Mouse (Mus musculus): ENCODE measurements around the gene Rhob. TPM values are rescaled to one million over a fixed set of nuclear protein-coding genes. Genes with fewer than 3 reads are reported as not detected.

The Rhob gene
- total and polyA plus RNA-seq, 2 experiments from 2014 or later = 74.1 to 329 TPM

- no peak overlapping the region for H3K4me3 ChIP-seq (ENCODE audit: low read depth, low read length)
- H3K27ac ChIP-seq (ENCODE audit: low read depth, low read length) = no peak overlapping the region
- DNase-seq (ENCODE audit: low spot score) (peak; percentile 89), ATAC-seq (ENCODE audit: low FRiP score) (no peak)
- no peak overlapping the region for H3K4me2 ChIP-seq (ENCODE audit: low read depth, low read length, poor library complexity, severe bottlenecking)
- H3K27me3 ChIP-seq (ENCODE audit: insufficient read depth, low read length) = no peaks in the 10 kb centered on the region
- H3K36me3 ChIP-seq (ENCODE audit: insufficient read depth, low read length) = no peaks in the 10 kb centered on the region
- H3K9me3 ChIP-seq (ENCODE audit: low read length) = no peaks in the 10 kb centered on the region
- TF ChIP-seq CTCF (IDR thresholded peaks at IDR 0.05) = no peak
- no peak overlapping the region for H3K9ac ChIP-seq (replicated peaks; ENCODE audit: low read length, poor library complexity, severe bottlenecking)
- no peaks in the 10 kb centered on the region for H3K4me1 ChIP-seq (ENCODE audit: insufficient read depth, low read length)
- 74% methylated on average over 7 of the region's 7 CpGs for WGBS
These were observed 27.0 kb downstream of the Rhob start for GRCm38 (mm10) chr12:8472591-8473358.

- no peaks in the 10 kb centered on the region for H3K36me3 ChIP-seq (ENCODE audit: insufficient read depth, low read length)
- H3K9ac ChIP-seq (replicated peaks; ENCODE audit: low read length, poor library complexity, severe bottlenecking) = no peak overlapping the region
- H3K4me3 ChIP-seq (ENCODE audit: low read depth, low read length) = no peak overlapping the region
- no peaks in the 10 kb centered on the region for H3K4me1 ChIP-seq (ENCODE audit: insufficient read depth, low read length)
- ATAC-seq (ENCODE audit: low FRiP score) = no peak
- TF ChIP-seq CTCF (IDR thresholded peaks at IDR 0.05) = no peak
- no peak overlapping the region for H3K27ac ChIP-seq (ENCODE audit: low read depth, low read length)
- H3K27me3 ChIP-seq (ENCODE audit: insufficient read depth, low read length) = no peaks in the 10 kb centered on the region
- WGBS = 88% methylated on average over 4 of the region's 4 CpGs
- no peak overlapping the region for H3K4me2 ChIP-seq (ENCODE audit: low read depth, low read length, poor library complexity, severe bottlenecking)
- no peaks in the 10 kb centered on the region for H3K9me3 ChIP-seq (ENCODE audit: low read length)
- no peak for DNase-seq (ENCODE audit: low spot score)
These were observed 27.8 kb downstream of the Rhob start for GRCm38 (mm10) chr12:8472051-8472450.

- WGBS = 77% methylated on average over 2 of the region's 2 CpGs
- H3K4me2 ChIP-seq (ENCODE audit: low read depth, low read length, poor library complexity, severe bottlenecking) = no peak overlapping the region
- H3K9ac ChIP-seq (replicated peaks; ENCODE audit: low read length, poor library complexity, severe bottlenecking) = no peak overlapping the region
- H3K27me3 ChIP-seq (ENCODE audit: insufficient read depth, low read length) = no peaks in the 10 kb centered on the region
- TF ChIP-seq CTCF (IDR thresholded peaks at IDR 0.05) = no peak
- no peaks in the 10 kb centered on the region for H3K36me3 ChIP-seq (ENCODE audit: insufficient read depth, low read length)
- no peaks in the 10 kb centered on the region for H3K4me1 ChIP-seq (ENCODE audit: insufficient read depth, low read length)
- H3K4me3 ChIP-seq (ENCODE audit: low read depth, low read length) = no peak overlapping the region
- peak; percentile 43 for DNase-seq (ENCODE audit: low spot score)
- no peak for ATAC-seq (ENCODE audit: low FRiP score)
- no peaks in the 10 kb centered on the region for H3K9me3 ChIP-seq (ENCODE audit: low read length)
- H3K27ac ChIP-seq (ENCODE audit: low read depth, low read length) = no peak overlapping the region
These were observed 28.8 kb downstream of the Rhob start for GRCm38 (mm10) chr12:8470962-8471361.

DNA sequence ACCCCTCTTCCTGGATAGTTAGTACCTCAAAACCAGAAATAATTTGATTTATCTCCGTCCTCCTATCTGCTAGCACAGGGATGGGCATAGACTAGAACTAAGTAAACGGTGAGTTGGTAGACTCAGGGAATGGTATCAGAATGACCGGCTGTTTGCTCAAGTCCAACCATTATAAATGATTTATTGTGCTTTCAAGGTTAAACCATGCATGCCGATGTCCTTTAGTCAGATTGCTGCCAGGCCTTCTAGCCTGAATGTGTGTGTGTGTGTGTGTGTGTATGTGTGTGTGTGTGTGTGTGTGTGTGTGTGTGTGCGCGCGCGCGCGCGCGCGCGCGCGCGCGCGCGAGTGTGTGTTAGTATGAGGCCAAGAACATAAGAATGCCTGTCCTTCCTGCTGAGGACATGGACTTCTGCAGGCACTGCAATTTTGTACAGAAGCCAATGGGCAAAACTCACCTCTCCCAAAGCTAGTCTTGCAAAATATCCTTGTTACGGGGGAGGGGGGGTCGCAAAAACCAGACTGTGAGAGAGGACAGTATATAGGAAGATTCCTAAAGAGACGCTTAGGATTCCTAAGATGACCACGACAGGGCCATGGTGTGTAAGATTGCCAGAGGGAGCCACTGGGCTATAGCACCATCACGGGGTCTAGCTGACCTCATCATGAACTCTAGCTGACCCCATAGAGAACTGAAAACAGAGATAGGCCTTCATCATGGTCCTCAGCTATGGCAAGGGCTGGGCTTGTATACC, 29.9 kb downstream of the Rhob start:
- H3K4me3 ChIP-seq (ENCODE audit: low read depth, low read length) = no peak overlapping the region
- no peak for TF ChIP-seq CTCF (IDR thresholded peaks at IDR 0.05)
- ATAC-seq (ENCODE audit: low FRiP score) (no peak), DNase-seq (ENCODE audit: low spot score) (no peak)
- H3K9me3 ChIP-seq (ENCODE audit: low read length) = no peaks in the 10 kb centered on the region
- H3K27ac ChIP-seq (ENCODE audit: low read depth, low read length) = no peak overlapping the region
- 89% methylated on average over 25 of the region's 25 CpGs for WGBS
- no peak overlapping the region for H3K9ac ChIP-seq (replicated peaks; ENCODE audit: low read length, poor library complexity, severe bottlenecking)
- no peaks in the 10 kb centered on the region for H3K4me1 ChIP-seq (ENCODE audit: insufficient read depth, low read length)
- H3K27me3 ChIP-seq (ENCODE audit: insufficient read depth, low read length) = no peaks in the 10 kb centered on the region
- H3K36me3 ChIP-seq (ENCODE audit: insufficient read depth, low read length) = no peaks in the 10 kb centered on the region
- H3K4me2 ChIP-seq (ENCODE audit: low read depth, low read length, poor library complexity, severe bottlenecking) = no peak overlapping the region

GRCm38 (mm10) chr12:8468221-8468865, 31.5 kb downstream of the Rhob start:
- H3K9me3 ChIP-seq (ENCODE audit: low read length) = no peaks in the 10 kb centered on the region
- no peak overlapping the region for H3K9ac ChIP-seq (replicated peaks; ENCODE audit: low read length, poor library complexity, severe bottlenecking)
- H3K4me2 ChIP-seq (ENCODE audit: low read depth, low read length, poor library complexity, severe bottlenecking) = no peak overlapping the region
- ATAC-seq (ENCODE audit: low FRiP score) = no peak
- no peaks in the 10 kb centered on the region for H3K27me3 ChIP-seq (ENCODE audit: insufficient read depth, low read length)
- DNase-seq (ENCODE audit: low spot score) = no peak
- no peak for TF ChIP-seq CTCF (IDR thresholded peaks at IDR 0.05)
- H3K4me3 ChIP-seq (ENCODE audit: low read depth, low read length) = no peak overlapping the region
- H3K4me1 ChIP-seq (ENCODE audit: insufficient read depth, low read length) = no peaks in the 10 kb centered on the region
- H3K27ac ChIP-seq (ENCODE audit: low read depth, low read length) = no peak overlapping the region
- H3K36me3 ChIP-seq (ENCODE audit: insufficient read depth, low read length) = no peaks in the 10 kb centered on the region
